Mouse (Mus musculus): ENCODE measurements around the gene Tiam2. TPM values are rescaled to one million over a fixed set of nuclear protein-coding genes. Genes with fewer than 3 reads are reported as not detected.

Tiam2 gene
- polyA plus RNA-seq, 1 experiment = 1.3 TPM

DNA sequence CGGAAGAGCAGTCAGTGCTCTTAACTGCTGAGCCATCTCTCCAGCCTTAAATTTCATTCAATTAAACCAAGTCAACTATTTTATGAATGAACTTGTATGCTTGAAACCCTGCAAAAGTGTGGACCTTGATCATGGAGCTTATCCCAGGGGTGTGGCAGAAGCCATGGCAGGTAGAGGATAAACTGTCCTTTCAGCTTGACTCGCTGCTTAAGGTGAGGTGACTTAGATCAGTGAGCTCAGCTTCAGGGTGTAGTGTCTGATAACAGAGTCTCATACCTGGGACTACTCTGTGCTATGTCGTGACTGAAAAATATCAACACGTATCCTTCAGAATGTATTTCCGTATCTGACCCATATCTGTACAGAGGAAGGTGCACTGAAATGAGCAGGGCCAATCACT lies 194.0 kb downstream of the Tiam2 start:
- TF ChIP-seq POLR2A (IDR thresholded peaks at IDR 0.05; ENCODE audit: borderline replicate concordance, extremely low read depth, low read depth, low read length) (no peak), CTCF (IDR thresholded peaks at IDR 0.05; ENCODE audit: insufficient read depth, low read length) (no peak)
- WGBS = 96% methylated on average over 5 of the region's 5 CpGs

DNA sequence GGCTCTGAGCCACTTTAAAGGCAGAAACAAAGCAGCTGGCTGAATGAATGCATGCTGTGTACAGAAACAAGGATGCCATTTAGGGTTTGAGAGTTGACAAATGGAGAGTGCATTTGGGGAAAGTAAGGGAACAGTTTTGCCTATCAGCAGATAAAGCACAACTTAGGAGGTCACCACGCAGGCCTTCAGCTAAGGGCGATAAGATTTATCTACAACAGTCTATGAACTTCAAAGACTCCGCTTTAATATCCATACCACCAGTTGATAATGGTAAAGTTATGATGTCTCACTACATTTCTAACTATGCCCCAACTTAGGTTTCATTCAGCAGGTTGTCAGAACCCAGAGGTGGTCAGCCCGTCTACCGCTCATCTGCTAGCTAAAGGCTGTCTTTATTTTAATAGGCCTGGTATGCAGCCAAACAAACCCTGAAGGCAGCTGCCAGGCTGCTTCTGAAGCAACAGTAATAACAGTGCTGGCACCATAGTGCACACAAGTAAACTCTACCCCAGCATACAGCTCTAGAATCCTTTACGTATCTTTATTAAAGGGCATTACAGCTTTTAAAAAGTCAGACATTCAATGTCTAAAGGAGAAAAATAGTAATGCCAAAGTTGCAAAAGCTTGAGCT lies 201.6 kb downstream of the Tiam2 start:
- WGBS = 82% methylated on average over 6 of the region's 6 CpGs
- TF ChIP-seq POLR2A (IDR thresholded peaks at IDR 0.05; ENCODE audit: borderline replicate concordance, extremely low read depth, low read depth, low read length) = no peak
- TF ChIP-seq CTCF (IDR thresholded peaks at IDR 0.05; ENCODE audit: insufficient read depth, low read length) = no peak
- no peaks in the 10 kb centered on the region for H3K4me1 ChIP-seq (ENCODE audit: control insufficient read depth, insufficient read depth, low read length)
- no peak for DNase-seq
- H3K4me3 ChIP-seq (replicated peaks; ENCODE audit: extremely low read depth, low read depth, low read length) = no peak overlapping the region

More for the DNA sequence above, 194.0 kb downstream of the Tiam2 start:
- Histone ChIP-seq H3K4me1 (ENCODE audit: control insufficient read depth, insufficient read depth, low read length) (no peaks in the 10 kb centered on the region), H3K4me3 (replicated peaks; ENCODE audit: extremely low read depth, low read depth, low read length) (no peak overlapping the region)
- no peak for DNase-seq

DNA sequence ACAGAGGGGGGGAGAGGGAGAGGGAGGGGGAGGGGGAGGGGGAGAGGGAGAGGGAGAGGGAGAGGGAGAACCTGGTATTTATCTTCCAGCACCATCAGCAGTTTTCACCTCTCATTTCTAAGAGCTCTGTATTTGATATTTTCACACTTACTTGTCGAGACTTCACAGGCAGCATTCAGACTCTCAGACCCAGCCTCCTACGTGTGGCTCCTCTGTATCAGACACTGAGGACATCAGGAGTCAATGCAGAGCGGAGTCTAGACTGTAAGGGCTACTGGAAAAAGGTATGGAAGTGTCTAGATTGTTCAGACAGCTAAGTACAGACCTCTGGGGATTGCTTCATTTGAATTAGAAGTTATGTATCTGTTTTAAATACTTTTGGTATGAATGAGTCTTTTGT lies 203.2 kb downstream of the Tiam2 start:
- TF ChIP-seq POLR2A (IDR thresholded peaks at IDR 0.05; ENCODE audit: borderline replicate concordance, extremely low read depth, low read depth, low read length) (no peak), CTCF (IDR thresholded peaks at IDR 0.05; ENCODE audit: insufficient read depth, low read length) (no peak)
- 62% methylated on average over 3 of the region's 3 CpGs for WGBS
- H3K4me1 ChIP-seq (ENCODE audit: control insufficient read depth, insufficient read depth, low read length) = no peaks in the 10 kb centered on the region
- H3K4me3 ChIP-seq (replicated peaks; ENCODE audit: extremely low read depth, low read depth, low read length) = no peak overlapping the region
- DNase-seq = no peak

DNA sequence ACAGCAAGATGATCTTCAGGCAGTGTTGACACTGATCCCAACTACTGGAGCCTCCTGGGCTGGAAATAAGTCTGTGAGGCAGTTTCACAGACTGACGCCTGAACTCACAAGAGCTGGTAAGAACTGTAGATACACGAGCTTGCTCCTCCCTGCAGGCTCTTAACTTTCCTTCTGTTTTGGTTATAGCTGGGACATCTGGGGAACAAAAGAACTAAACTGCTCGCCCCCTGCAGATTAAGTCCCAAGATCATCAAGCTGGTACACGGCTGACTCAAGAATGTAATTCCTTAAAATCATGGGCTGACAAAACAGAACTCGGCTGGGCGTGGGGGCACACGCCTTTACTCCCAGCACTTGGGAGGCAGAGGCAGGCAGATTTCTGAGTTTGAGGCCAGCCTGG lies 204.2 kb downstream of the Tiam2 start:
- TF ChIP-seq CTCF (IDR thresholded peaks at IDR 0.05; ENCODE audit: insufficient read depth, low read length) = no peak
- no peak for TF ChIP-seq POLR2A (IDR thresholded peaks at IDR 0.05; ENCODE audit: borderline replicate concordance, extremely low read depth, low read depth, low read length)
- Histone ChIP-seq H3K4me3 (replicated peaks; ENCODE audit: extremely low read depth, low read depth, low read length) (no peak overlapping the region), H3K4me1 (ENCODE audit: control insufficient read depth, insufficient read depth, low read length) (no peaks in the 10 kb centered on the region)
- 85% methylated on average over 7 of the region's 7 CpGs for whole genome bisulfite sequencing
- DNase-seq = no peak

DNA sequence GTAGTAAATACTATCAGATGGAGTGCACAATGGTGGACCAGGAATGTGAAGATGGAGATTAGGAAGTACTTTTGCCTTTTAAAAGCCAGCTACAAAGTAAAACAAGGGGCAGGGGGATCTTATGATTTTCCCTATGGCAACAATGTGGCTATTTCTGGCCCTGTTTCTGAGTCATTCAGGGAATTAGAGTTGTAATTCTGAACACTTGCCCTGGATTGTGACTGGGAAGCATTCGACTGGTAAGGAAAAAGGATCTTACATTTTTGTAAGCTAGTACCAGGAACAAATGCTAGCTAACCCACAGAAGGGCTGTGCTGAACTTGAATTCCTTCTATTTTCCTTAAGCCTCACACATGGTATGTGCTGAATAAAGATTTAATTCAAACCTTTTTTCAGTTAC lies 205.3 kb downstream of the Tiam2 start:
- 67% methylated on average over 1 of the region's 1 CpGs for WGBS
- DNase-seq = no peak
- Histone ChIP-seq H3K4me1 (ENCODE audit: control insufficient read depth, insufficient read depth, low read length) (no peaks in the 10 kb centered on the region), H3K4me3 (replicated peaks; ENCODE audit: extremely low read depth, low read depth, low read length) (no peak overlapping the region)
- no peak for TF ChIP-seq POLR2A (IDR thresholded peaks at IDR 0.05; ENCODE audit: borderline replicate concordance, extremely low read depth, low read depth, low read length)
- TF ChIP-seq CTCF (IDR thresholded peaks at IDR 0.05; ENCODE audit: insufficient read depth, low read length) = no peak

DNA sequence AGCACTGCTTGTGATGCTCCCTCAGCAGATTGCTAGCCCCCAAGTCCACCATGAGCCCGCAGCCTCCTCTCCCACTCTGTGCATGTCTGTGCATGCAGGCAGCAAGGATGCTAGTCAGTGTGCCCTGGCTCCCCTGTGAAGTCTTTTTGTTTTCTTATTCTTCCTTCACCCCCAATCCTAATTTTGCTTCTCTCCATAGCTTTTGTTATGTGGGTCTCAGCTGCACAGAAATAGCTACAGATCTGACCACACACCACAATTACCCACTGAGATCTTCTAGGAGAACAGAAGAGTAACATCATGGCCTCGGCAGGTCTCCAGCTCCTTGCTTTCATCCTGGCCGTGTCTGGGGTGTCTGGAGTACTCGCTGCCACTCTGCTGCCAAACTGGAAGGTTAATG lies 205.9 kb downstream of the Tiam2 start, which contains the start of gene Cldn20:
Gene Cldn20, plus strand, starts transcription at position 301 of the 400 bp plus-strand sequence.
- Histone ChIP-seq H3K4me1 (ENCODE audit: control insufficient read depth, insufficient read depth, low read length) (no peaks in the 10 kb centered on the region), H3K4me3 (replicated peaks; ENCODE audit: extremely low read depth, low read depth, low read length) (no peak within 1 kb of the TSS)
- TF ChIP-seq POLR2A (IDR thresholded peaks at IDR 0.05; ENCODE audit: borderline replicate concordance, extremely low read depth, low read depth, low read length) = no peak
- TF ChIP-seq CTCF (IDR thresholded peaks at IDR 0.05; ENCODE audit: insufficient read depth, low read length) = no peak
- no peak for DNase-seq
- WGBS = 91% methylated on average over 4 of the region's 4 CpGs

DNA sequence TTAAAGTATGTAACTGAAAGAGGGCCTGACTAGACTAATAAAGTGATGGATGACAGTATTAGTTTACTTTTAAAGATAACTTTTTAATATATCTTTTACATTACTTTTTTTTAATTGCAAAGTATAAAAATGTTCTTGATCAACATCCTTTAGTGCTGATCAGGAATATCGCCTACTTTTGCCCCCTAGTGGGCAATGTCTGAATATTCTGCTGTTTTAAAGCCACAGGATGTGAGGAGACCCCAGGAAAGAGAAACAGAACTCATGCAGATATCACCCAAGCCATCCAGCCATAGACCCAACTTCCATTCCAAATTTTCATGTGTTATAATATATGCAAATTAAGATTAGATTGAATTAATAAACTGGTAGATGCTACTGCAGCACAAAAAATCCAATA lies 207.1 kb downstream of the Tiam2 start:
- DNase-seq = no peak
- no peak overlapping the region for H3K4me3 ChIP-seq (replicated peaks; ENCODE audit: extremely low read depth, low read depth, low read length)
- 39% methylated on average over 1 of the region's 1 CpGs for WGBS
- H3K4me1 ChIP-seq (ENCODE audit: control insufficient read depth, insufficient read depth, low read length) = no peaks in the 10 kb centered on the region
- TF ChIP-seq POLR2A (IDR thresholded peaks at IDR 0.05; ENCODE audit: borderline replicate concordance, extremely low read depth, low read depth, low read length) (no peak), CTCF (IDR thresholded peaks at IDR 0.05; ENCODE audit: insufficient read depth, low read length) (0 out of 2 replicates have a peak, but pooled peaks have one; percentile 9)

DNA sequence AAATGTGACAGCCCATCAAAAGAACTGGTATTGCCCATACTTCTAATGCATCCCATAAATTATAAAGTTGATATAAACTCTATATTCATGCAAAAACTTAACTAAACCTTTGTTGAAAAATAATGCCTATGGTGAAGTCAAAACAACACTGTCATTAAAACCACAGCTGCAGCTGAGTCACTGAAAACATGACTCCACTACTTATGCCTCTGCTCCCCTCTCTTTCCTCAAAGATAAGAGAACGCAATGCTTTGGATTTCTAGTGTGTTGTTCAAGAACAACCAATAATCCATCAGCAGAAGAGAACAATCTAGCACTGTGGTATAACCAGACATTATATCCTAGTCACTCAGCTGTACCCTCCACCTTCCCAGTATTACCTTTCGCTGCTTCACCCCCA lies 213.9 kb downstream of the Tiam2 start:
- no peak overlapping the region for H3K4me3 ChIP-seq (replicated peaks; ENCODE audit: extremely low read depth, low read depth, low read length)
- no peak for DNase-seq
- no peaks in the 10 kb centered on the region for H3K4me1 ChIP-seq (ENCODE audit: control insufficient read depth, insufficient read depth, low read length)
- whole genome bisulfite sequencing = 83% methylated on average over 2 of the region's 2 CpGs
- TF ChIP-seq CTCF (IDR thresholded peaks at IDR 0.05; ENCODE audit: insufficient read depth, low read length) = no peak

DNA sequence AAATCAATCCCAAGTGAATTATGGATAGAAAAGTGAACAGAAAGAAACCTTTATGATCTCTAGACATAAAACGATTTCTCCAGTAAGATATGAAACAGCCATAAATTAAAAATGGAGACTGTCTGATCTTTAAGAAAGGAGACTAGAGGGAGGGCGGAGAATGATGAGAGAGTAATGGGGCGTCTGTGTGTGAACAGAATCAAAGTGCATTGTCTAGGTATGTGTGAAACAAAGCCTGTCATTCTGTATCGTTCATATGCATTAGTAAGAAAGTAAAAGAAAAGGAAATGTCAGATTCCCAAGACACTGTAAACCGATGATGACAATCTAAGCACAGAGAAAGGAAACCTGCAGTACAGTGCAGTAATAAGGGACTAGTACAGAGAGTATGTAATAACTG lies 214.7 kb downstream of the Tiam2 start:
- no peak for DNase-seq
- TF ChIP-seq CTCF (IDR thresholded peaks at IDR 0.05; ENCODE audit: insufficient read depth, low read length) (no peak), POLR2A (IDR thresholded peaks at IDR 0.05; ENCODE audit: borderline replicate concordance, extremely low read depth, low read depth, low read length) (no peak)
- H3K4me3 ChIP-seq (replicated peaks; ENCODE audit: extremely low read depth, low read depth, low read length) = no peak overlapping the region
- H3K4me1 ChIP-seq (ENCODE audit: control insufficient read depth, insufficient read depth, low read length) = no peaks in the 10 kb centered on the region
- 66% methylated on average over 5 of the region's 5 CpGs for WGBS

DNA sequence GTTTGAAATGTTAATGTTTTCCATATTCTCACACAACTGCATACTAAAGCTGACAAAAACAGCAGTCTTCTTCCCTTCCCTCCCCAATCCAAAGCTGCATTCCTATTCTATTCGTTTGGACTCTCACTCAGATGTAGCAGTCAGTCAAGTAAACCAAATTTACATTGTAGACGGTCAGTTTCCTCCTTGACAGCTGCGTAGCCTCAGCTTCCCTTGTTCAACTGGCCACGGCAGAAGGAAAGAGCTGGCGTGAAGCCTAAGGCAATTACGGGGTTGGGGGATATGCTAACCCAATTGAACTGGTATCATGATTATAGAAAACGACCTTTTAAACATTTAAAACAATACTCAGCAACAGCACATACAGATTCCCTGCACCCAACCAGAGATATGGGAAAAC lies 221.4 kb downstream of the Tiam2 start:
- TF ChIP-seq POLR2A (IDR thresholded peaks at IDR 0.05; ENCODE audit: borderline replicate concordance, extremely low read depth, low read depth, low read length) (no peak), CTCF (IDR thresholded peaks at IDR 0.05; ENCODE audit: insufficient read depth, low read length) (no peak)
- no peak overlapping the region for H3K4me3 ChIP-seq (replicated peaks; ENCODE audit: extremely low read depth, low read depth, low read length)
- DNase-seq = no peak
- H3K4me1 ChIP-seq (ENCODE audit: control insufficient read depth, insufficient read depth, low read length) = no peaks in the 10 kb centered on the region
- 56% methylated on average over 7 of the region's 7 CpGs for WGBS
